Mouse (Mus musculus) lung, adult 2 months (tissue): ENCODE results near the gene Strn4. TPM values are rescaled to one million over a fixed set of nuclear protein-coding genes. Genes with fewer than 3 reads are reported as not detected.

ENCODE experiments used
- DNase-seq: peaks from one replicate; pipeline ENCODE4 v3.0.0; 2022
- H3K4me1 ChIP-seq: fragments of 200-500 bp; 2 replicates; pipeline ENCODE4 v1.6.1; 2011; ENCODE audit warnings: low read length; ENCODE audit not compliant: control insufficient read depth, insufficient read depth
- H3K4me3 ChIP-seq: fragments of 200-500 bp; replicated peaks from 2 replicates; pipeline ENCODE3; 2011; ENCODE audit warnings: low read depth, mild to moderate bottlenecking, control low read depth, low read length; ENCODE audit errors: extremely low read depth
- CTCF ChIP-seq: fragments of 200-500 bp; IDR thresholded peaks from 2 replicates; pipeline ENCODE4 v1.5.1; 2011; ENCODE audit warnings: mild to moderate bottlenecking, low read length, control low read depth; ENCODE audit not compliant: insufficient read depth
- POLR2A ChIP-seq: fragments of 200-500 bp; IDR thresholded peaks from 2 replicates; pipeline ENCODE4 v1.6.1; 2011; ENCODE audit warnings: low read depth, mild to moderate bottlenecking, control low read depth, low read length, borderline replicate concordance; ENCODE audit errors: extremely low read depth
- WGBS: fragments of 180-500 bp; shearing (Covaris S2); methylation state at CpG from one replicate; pipeline ENCODE4 v1.1.7; 2018; 5-methylcytosine and 5-hydroxymethylcytosine counted together
- polyA plus RNA-seq: library from polyadenylated mRNA; depleted of rRNA; stranded (reverse); fragments of >200 nt; gene quantifications from 2 replicates; pipeline ENCODE4 v1.2.3, GENCODE M21; 2012; rRNA removed

The Strn4 gene
- polyA plus RNA-seq, 1 experiment = 180 TPM

- no peaks in the 10 kb centered on the region for H3K4me1 ChIP-seq
- 34% methylated on average over 95 of the region's 95 CpGs for WGBS
- DNase-seq = no peak
- TF ChIP-seq POLR2A (no peak), CTCF (no peak)
- H3K4me3 ChIP-seq = peak overlapping the region; percentile 18
Observed at GRCm38 (mm10) chr7:16885271-16885776, 69.6 kb downstream of the Strn4 start.

- no peak for TF ChIP-seq POLR2A
- TF ChIP-seq CTCF = no peak
- no peak for DNase-seq
- 66% methylated on average over 59 of the region's 59 CpGs for WGBS
- Histone ChIP-seq H3K4me1 (no peaks in the 10 kb centered on the region), H3K4me3 (no peak overlapping the region)
Observed at GRCm38 (mm10) chr7:16885905-16886304, 70.2 kb downstream of the Strn4 start.

Other genes with a start within 250 kb of the Strn4 start
- gene Arhgap35, start 200.9 kb upstream of the Strn4 start, polyA plus RNA-seq = 22.3 and 27.2 TPM in 2 replicates
- gene Ceacam15, start 140.2 kb upstream of the Strn4 start, polyA plus RNA-seq = not detected in 2 replicates
- gene Ceacam9, start 94.0 kb upstream of the Strn4 start, polyA plus RNA-seq = not detected in 2 replicates
- gene Ap2s1, start 77.5 kb upstream of the Strn4 start, polyA plus RNA-seq = 206 and 228 TPM in 2 replicates
- gene Slc1a5, start 34.5 kb upstream of the Strn4 start, polyA plus RNA-seq = 190 and 201 TPM in 2 replicates
- gene Fkrp, start 843 bp downstream of the Strn4 start, polyA plus RNA-seq = 41.7 and 42.0 TPM in 2 replicates
- 97.2 and 121 TPM in 2 replicates for gene Prkd2, start 27.0 kb downstream of the Strn4 start, polyA plus RNA-seq
- gene Dact3, start 59.4 kb downstream of the Strn4 start, polyA plus RNA-seq = 31.7 and 41.1 TPM in 2 replicates
- 12.5 and 27.7 TPM in 2 replicates for gene Gng8, start 75.9 kb downstream of the Strn4 start, polyA plus RNA-seq
- 9.8 and 10.4 TPM in 2 replicates for gene Ptgir, start 90.6 kb downstream of the Strn4 start, polyA plus RNA-seq
- gene Calm3, start 108.2 kb downstream of the Strn4 start, polyA plus RNA-seq = 279 and 310 TPM in 2 replicates
- gene Pnmal2, start 128.8 kb downstream of the Strn4 start, polyA plus RNA-seq = 2.0 and 3.2 TPM in 2 replicates
- not detected in 2 replicates for gene Pnmal1, start 143.8 kb downstream of the Strn4 start, polyA plus RNA-seq
- 0.03 and 0.04 TPM in 2 replicates for gene Gm42372, start 167.2 kb downstream of the Strn4 start, polyA plus RNA-seq
- 4.1 and 5.2 TPM in 2 replicates for gene Ccdc8, start 176.8 kb downstream of the Strn4 start, polyA plus RNA-seq
- 141 and 153 TPM in 2 replicates for gene Ppp5c, start 212.0 kb downstream of the Strn4 start, polyA plus RNA-seq
- 1.7 and 5.5 TPM in 2 replicates for gene Hif3a, start 246.5 kb downstream of the Strn4 start, polyA plus RNA-seq